Mouse (Mus musculus) G1E (cell line): ENCODE measurements around the gene Nfkbil1.

Source experiments
- CTCF ChIP-seq: IDR thresholded peaks from 2 replicates; pipeline ENCODE4 v1.5.1; 2012; ENCODE audit warnings: low read depth, low read length, inconsistent platforms, mixed read lengths
- GATA1 ChIP-seq: IDR thresholded peaks from 2 replicates; pipeline ENCODE4 v1.6.1; 2012; ENCODE audit warnings: borderline replicate concordance, low read length, inconsistent platforms, mixed read lengths
- POLR2AphosphoS5 ChIP-seq: IDR thresholded peaks from 2 replicates; pipeline ENCODE4 v1.6.1; 2012; ENCODE audit warnings: low read depth, low read length, inconsistent platforms; ENCODE audit not compliant: insufficient replicate concordance
- TAL1 ChIP-seq: conservative IDR thresholded peaks from 2 replicates; pipeline ENCODE4 v1.6.1; 2012; ENCODE audit warnings: low read depth, low read length, inconsistent platforms, mixed read lengths

DNA sequence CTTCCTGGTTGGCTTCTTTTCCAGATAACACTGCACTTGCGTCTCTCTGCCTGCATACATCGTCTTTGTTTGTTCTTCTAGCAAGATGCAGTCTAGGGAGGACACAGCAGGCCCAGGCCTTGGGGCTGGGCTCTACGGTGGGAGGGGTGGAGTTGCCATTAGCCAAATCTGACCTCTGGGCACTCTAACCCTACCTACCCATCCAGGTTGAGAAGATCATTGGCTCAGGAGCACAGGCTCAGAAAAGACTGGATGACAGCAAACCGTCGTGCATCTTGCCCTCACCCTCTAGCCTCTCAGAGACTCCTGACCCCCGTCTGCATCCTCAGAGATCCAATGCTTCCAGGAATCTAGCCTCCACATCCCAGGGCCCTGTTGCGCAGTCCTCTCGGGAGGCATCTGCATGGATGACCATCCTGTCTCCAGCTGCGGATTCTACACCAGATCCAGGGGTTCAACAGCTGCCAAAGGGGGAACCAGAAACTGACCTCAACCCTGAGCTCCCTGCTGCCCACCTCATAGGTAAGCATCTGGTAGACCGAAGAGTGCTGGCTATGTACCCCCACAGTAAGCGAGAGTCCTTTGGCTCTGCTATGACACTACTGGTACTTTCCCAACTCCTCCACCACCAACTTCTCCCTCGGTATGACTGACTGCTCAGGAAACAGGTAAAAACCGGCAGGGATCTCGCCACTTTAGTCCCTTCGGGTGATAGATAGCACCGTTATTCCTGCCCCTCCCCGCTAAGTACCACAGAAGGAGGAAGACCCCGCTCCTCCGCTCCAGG, 40.6 kb downstream of the Nfkbil1 start:
- TF ChIP-seq TAL1 (no peak), CTCF (no peak), POLR2AphosphoS5 (no peak), GATA1 (no peak)
